Mouse (Mus musculus): ENCODE results near the gene Sox14.
A peak's percentile ranks its signal among the peaks of the same experiment; 100 is the strongest.

Sox14 gene

DNA sequence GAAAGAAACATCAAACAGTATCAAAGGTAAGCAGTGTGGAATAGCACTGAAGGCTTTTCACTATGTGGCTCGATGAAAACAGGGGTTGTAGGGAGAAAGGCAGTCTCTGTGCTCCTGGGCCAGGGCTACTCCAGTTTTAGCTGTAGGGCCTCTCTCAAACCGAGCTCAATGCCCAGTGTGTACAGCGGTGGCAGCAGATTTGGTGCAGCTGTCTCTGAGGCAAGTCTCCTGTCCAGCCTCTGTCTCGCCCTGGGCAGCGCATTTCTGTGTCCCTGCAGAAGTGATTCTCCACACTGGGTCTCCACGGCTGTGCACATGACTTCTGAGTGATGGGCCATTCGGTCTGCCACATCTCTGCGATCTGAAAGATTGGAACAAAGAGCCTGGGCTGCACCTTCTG, 27.6 kb downstream of the Sox14 start:
- no peak for DNase-seq (ENCODE audit: low read depth)

DNA sequence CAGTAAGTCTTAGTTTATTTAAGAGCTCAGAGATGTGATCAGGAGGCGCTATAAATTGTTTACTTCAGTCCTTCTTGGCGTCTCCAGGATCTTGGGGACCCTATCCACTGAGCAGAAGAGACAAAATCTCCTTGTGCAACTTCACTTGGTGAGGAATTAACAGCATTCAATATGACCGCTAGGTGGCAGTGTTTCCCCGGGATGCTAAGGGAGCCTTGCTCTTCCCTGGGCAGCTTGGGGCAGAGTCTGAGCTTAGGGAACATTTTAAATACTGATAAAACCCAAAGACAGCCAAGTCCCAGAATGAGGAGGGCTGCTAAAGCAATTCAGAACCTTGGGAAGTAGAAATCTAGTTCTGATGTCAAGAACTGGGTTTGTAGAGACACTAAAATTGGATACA, 29.1 kb downstream of the Sox14 start:
- DNase-seq (ENCODE audit: low read depth), result peak; percentile 63

DNA sequence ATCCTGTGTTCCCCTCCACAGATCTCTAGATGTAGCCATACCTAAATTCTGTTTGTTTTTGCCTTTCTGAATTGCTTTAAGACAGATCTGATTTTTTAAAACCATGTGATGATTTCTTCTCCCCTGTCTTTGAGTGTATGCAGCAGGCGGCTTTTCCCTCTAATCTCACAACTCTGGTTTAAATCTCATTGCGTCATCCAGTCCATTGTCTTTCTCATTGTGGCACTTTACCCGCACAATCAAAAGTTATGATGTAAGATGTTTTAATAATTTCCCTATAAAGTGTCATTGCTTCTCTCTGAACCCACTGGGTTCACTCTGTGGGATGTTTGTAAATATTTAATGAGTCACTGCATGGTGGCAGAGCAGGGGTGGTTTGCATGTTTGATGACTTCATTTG, 36.6 kb downstream of the Sox14 start:
- no peak for DNase-seq (ENCODE audit: low read depth)

DNA sequence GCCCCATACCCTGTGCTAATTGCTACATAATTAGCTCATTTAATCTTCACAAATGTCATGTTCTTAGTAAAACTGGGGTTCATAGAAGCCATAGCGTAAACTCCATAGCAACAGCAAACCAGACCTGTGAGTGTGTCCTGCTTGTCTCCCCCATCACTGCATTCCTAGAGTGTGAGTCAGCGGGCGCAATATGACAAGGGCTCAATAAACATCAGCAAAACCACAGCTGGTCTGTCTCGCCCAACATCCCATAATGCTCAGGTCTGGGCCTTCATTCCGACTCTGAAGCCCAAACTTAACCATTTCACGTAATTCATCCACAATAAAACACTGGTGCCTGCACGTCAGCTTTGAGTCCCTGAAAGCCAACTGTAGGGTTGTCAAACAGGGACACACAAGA, 37.1 kb downstream of the Sox14 start:
- no peak for DNase-seq (ENCODE audit: low read depth)

DNA sequence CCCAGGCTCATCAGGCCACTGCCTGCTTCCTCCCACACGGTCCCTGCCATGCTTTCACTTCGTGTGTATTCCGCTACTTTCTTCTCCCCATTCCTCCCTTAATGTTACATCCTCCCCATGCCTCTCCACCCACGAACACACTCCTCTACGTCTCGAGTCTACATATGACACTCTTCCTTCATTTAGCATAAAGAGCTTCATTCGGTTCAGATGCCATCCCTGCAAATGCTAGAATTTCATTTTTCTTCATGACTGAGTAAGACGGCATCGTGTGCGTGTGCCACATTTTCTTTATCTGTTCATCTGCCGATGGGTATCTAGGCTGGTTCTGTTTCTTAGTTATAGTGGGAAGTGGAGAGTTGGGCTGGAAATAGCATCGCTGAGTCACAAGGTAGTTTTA, 39.3 kb downstream of the Sox14 start:
- no peak for DNase-seq (ENCODE audit: low read depth)

DNA sequence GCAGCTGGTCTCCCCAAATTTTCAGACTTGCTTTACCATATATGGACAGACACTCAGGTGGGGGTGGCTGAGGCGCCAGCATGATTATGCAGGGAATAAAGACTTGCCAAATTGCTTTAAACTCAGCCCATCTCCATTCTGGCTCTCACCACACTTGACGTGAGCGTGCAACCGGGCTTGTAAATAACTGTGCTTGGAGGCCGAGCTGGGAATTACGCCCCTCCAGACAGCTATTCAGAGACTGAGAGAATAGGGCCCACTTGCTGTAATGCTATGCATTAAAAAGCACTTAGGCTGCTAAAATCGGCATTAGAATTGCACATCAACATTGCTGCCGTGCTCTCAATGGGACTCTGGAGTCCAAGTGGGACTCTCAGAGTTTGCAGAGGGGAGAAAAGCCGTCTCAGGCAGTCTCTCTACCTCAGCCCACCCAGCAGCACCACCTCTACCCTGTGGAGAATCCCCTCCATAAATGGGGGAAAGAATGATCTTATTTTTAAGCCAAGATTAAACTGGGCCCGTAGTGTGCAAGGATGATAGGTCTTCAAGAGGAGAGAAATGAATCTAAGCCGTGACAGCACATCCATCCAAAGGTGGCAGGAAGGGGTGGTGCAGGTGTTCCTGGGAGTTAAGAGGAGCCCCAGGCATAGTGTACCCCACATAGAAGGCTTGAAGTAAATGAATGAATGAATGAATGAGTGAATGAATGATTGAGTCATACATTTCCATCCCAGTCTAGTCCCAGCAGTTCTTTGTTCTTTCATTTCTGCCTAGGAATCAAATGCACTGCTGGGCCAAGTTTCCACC, 40.1 kb downstream of the Sox14 start:
- no peak for DNase-seq (ENCODE audit: low read depth)
